Mouse (Mus musculus) brain, adult 2 months (tissue): ENCODE measurements at regions not wholly inside any gene's neighbourhood (a gene's known extent, or its start where the extent isn't known, plus 50 kb on each side); places are given as distances from the start of the nearest gene placed in this dataset.
"Not testable (repeated sequence)": the region's sequence is repeated elsewhere in the genome, so short reads cannot be mapped to it uniquely, and the experiment has no call there.

Source experiments
- DNase-seq: peaks from one replicate; pipeline ENCODE4 v3.0.0; 2011; ENCODE audit warnings: low read depth, low spot score

DNA sequence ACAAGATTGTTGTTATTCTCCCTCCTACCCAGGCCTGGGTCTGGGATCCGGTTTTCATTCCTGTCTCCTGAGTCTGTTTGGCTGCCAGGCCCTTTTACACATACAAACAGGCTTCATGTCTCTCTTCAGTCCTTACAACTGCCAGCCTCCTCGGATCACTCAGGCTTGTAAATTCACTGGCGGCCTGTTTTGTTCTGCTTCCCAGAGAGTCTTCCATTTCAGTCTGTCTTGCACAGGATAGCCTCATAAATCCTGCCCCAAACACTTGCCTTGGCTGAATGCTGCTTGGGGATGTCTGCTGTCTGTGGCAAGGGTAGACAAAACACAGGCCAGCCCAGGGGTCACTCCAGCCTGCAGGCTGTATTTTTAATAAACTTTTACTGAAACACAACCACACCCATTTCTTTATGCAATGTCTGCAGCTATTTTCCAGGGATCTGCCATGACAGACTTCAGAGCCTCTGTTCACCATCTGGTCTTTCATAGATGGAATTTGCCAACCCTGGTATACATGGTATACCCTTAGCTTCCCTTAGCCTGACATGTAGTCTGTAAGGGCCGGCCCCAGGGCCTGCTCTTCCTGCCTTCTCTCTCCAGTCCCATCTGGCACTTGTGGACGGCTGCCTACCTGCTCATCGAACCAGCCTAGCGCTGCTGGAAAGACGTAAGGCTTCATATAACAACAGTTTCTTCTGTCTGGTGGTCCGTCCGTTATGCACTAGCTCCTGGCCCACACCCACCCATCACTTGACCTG is 149.0 kb upstream of the Mocs1 start:
- no peak for DNase-seq

DNA sequence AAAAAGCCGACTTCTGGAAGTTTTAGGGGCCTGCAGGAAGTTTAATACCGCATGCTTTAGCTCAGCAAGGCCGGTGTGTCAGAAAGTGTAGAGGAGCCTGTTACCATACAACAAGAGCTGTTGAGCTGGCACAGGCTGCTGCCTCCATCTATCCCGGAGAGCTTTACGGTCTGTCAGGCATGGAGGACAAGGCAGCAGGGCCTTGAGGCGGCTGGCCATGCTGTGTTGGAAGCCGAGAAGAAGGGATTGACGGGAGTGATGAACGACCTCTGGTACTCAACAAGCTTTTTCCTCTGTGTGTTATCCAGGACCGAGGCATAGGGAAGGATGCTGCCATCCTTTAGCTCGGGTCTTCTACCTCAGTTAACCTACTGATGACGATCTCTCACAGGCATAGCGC is 146.8 kb upstream of the Mocs1 start:
- no peak for DNase-seq

GRCm38 (mm10) chr17:49282498-49282897 is 145.7 kb upstream of the Mocs1 start:
- no peak for DNase-seq

DNA sequence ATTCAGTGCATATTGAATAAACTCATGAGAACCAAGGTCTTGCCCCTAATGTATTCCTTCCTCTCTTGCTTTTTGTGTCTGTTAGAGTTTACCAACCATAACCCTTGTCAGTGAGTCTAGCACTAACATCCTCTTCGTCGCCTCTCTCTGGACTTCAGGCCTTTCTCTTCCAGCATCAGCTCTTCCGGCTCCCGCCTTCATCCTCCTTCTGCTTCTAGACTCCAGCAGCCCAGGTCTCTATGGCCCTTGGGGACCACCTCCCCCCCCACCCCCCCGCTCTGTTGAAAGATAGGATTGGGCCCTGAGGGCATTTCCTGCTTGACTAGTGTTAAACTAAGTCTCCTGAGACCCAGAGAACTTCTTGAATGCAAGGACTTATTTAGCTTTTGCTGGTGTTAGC is 144.7 kb upstream of the Mocs1 start:
- no peak for DNase-seq

DNA sequence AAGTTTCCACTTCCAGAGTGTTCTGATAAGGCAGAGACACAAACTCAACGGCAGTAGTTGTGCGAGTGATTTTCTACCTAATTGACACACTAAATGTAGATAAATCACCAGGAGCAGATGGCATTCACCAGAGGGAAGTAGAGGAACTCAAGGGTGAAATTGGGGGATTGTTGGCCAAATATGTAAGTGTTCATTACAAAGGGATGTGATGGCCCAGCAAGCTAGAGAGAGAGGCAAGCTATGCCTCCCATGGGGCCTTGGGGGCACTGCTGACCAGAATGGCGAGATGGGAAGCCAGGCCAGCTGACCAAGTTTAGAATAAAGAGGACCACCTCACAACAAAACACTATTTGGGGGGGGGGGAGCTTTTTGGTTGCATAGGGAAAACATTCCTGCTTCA is 136.5 kb upstream of the Mocs1 start:
- DNase-seq, result no peak

- peak; percentile 21 for DNase-seq
Observed at GRCm38 (mm10) chr17:49304461-49304860, 123.7 kb upstream of the Mocs1 start.

DNA sequence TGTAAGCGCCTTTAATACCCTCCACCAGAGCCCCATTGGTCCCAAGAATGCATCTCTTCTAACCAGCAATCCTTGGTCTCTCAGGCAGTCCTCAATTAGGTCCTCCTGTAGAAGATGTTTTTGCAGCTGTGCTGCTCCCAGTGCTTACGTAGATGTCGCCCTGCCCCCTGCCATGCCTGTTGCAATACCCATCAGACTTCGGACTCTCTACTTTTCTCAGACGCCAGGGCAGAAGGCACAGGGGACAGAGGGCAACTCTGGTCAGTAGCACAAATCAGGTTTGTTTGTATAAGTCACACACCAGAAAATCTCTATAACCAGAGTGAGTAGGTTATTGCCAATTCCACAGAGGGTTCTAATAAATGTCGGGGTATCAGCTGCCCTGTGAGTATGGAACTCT is 123.0 kb upstream of the Mocs1 start:
- no peak for DNase-seq

GRCm38 (mm10) chr17:49309079-49309478 is 119.1 kb upstream of the Mocs1 start:
- peak; percentile 92 for DNase-seq

GRCm38 (mm10) chr17:49314196-49314595 is 114.0 kb upstream of the Mocs1 start:
- no peak for DNase-seq

DNA sequence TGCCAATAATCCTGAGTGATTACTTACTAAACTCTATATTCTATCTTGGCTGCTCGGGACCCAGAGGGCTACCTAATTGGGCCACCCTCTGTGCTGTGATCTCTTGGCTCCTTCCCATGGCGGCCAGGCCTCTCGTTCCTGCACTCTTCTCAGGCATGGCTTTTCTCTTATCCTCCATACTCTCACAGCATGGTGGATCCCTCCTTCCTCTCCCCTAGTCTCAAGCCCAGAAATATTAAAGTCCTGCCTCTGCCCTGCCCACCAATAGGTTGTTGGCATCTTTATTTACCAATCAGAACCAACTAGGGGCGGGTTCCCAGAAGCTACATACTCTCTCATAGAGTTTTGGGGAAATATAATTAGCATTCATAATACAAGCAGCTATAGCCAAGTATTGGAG is 100.6 kb upstream of the Mocs1 start:
- no peak for DNase-seq

GRCm38 (mm10) chr17:49335318-49335717 is 92.8 kb upstream of the Mocs1 start:
- no peak for DNase-seq

- DNase-seq, result no peak
Observed at GRCm38 (mm10) chr17:49337881-49338280, 90.3 kb upstream of the Mocs1 start.

DNA sequence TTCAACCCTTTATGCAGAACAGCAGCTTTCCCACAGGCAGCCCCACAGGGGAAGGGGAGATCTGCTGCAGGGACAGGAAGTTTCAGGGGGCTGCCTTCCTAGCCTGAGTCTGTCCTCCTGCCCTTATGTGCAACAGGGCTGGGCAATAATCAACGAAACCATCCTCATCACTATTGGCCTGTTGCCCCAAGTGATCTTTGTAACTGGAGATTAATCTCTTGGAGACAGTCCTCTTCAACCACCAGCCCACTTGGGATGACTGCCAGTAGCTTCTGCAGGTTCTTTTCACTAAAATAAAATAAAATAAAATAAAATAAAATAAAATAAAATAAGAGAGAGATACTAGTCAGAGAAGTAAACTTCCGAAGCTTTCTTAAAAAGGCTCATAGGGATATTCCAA is 85.5 kb upstream of the Mocs1 start:
- no peak for DNase-seq

GRCm38 (mm10) chr17:49346701-49347100 is 81.5 kb upstream of the Mocs1 start:
- DNase-seq, result peak; percentile 62

- DNase-seq, result no peak
Observed at GRCm38 (mm10) chr17:49349328-49349727, 78.8 kb upstream of the Mocs1 start.

DNA sequence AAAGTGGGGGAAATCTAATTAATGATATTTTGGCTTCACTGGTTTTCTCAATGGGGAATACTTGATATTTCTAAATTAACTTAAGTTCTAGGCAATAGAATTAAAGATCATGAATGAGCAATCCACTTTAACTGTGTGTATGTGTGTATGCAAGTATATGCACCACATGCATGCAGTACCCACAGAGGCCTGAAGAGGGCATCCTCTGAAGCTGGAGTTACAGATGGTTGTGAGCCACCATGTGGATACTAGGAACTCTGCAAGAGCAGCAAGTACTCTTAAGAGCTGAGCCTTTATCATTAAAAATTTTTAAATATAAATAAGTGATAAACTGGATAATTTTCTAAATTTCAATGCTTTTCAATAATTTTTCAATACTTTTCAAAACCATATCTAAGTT is 69.0 kb upstream of the Mocs1 start:
- no peak for DNase-seq

DNA sequence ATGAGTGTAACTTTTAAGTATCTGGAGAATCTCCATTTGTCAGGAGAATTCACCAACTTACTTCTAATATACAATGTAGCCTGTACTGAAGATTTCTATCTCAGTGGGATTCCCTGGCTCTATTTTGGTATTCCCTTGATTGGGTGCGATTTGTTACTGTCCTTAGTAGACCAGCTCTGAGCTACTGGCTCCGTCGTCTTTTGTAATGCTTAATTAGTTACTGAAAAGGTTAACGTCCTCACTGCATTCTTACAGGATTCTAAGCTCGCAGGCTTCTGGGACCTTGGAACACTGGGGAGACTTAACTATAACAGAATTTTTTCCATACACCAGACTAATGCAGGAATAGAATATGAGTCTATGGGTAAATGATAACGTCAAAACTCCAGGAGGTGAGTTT is 67.9 kb upstream of the Mocs1 start:
- DNase-seq, result not testable (repeated sequence)

- DNase-seq, result no peak
Observed at GRCm38 (mm10) chr17:49367791-49368190, 60.4 kb upstream of the Mocs1 start.

GRCm38 (mm10) chr17:49368476-49369269 is 59.5 kb upstream of the Mocs1 start:
- DNase-seq, result no peak

DNA sequence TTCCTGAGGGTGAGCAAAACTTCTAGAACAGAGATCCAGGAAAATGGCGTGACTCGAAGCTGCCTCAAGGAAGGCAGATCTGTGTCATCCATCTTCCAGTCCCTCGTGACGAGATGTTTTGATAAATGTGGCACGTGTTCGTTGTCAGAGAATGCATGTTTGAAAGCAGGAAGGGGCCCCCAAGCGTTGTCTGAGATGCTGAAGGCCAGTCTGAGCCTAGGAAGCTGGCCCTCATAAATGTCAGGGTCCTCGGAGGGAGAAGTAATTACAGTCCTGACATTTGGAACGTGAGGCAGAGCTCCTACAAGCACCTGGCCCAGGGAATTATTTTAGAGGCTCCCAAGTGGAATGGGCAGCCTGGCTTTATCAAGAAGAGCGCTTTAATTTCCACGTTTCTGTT is 50.5 kb upstream of the Mocs1 start:
- no peak for DNase-seq
